ENCODE assay signal across 20 mouse cellular contexts in genomic region chr12:67223530-67223929, GRCm38 (mm10). TPM values are rescaled to one million over a fixed set of nuclear protein-coding genes. Genes with fewer than 3 reads are reported as not detected.
DNase-seq lines count a peak whose midpoint lies in the region; ATAC-seq and TF ChIP-seq lines count a peak whose summit lies in the region.
"Had no signal": no experiment of that assay in that cellular context is flagged by ENCODE, and none has a peak within 500 bp of the region (broad histone marks: within the 10 kb centered on the region; RNA-seq: fewer than 3 reads in every experiment).

No protein-coding gene starts in this region.

- no peak for ATAC-seq in forebrain, embryonic 14.5 days
- ATAC-seq in forebrain, embryonic 11.5 days (replicated peaks; ENCODE audit: low FRiP score), result no peak
- no peak for ATAC-seq in neural tube, embryonic 14.5 days (ENCODE audit: low read depth)
- no peak for ATAC-seq in CD4-positive, CD25-positive, alpha-beta regulatory T cell, adult 4 months

- TF ChIP-seq EP300 in ES-Bruce4 (IDR thresholded peaks at IDR 0.05; ENCODE audit: insufficient read depth, low read depth, low read length), result no peak

- H3K4me2 ChIP-seq in forebrain, embryonic 14.5 days (ENCODE audit: low read length), result no peak overlapping the region
- no peak overlapping the region for H3K4me2 ChIP-seq in forebrain, embryonic 11.5 days (ENCODE audit: low read depth, low read length, severe bottlenecking)
- peak overlapping the region; percentile 58 for H3K4me2 ChIP-seq in neural tube, embryonic 14.5 days (ENCODE audit: low read depth, low read length)
- H3K4me2 ChIP-seq: liver, embryonic 15.5 days had no signal

- peak; percentile 33 for DNase-seq in forebrain, embryonic 14.5 days (ENCODE audit: low spot score)
- no peak for DNase-seq in forebrain, embryonic 11.5 days (ENCODE audit: low spot score)
- DNase-seq in layer of hippocampus, adult 2 months (ENCODE audit: low spot score in 2 of 2), result no peak
- DNase-seq in layer of hippocampus, adult 18-20 months (ENCODE audit: low spot score in 2 of 2), result no peak
- no peak for DNase-seq in kidney, postnatal 25 days
- DNase-seq: cerebellum, adult 9-11 months; embryo, embryonic 11 days; gastrocnemius, postnatal 10 days; heart, adult 11 months; kidney, adult 8-10 months; kidney, postnatal 4 days; right cerebral cortex, postnatal 25 days; thymus, adult 18-20 months had no signal

- no peaks in the 10 kb centered on the region for H3K27me3 ChIP-seq in forebrain, embryonic 14.5 days (replicated peaks; ENCODE audit: control insufficient read depth, insufficient read depth, low read length)
- H3K27me3 ChIP-seq in forebrain, embryonic 11.5 days (ENCODE audit: control insufficient read depth, insufficient read depth, low read length), result no peaks in the 10 kb centered on the region
- H3K27me3 ChIP-seq in ES-Bruce4 (ENCODE audit: control insufficient read depth, insufficient read depth, low read length, poor library complexity, severe bottlenecking), result peaks cover 20% of the 10 kb centered on the region
- peaks cover 3% of the 10 kb centered on the region; the same call in 1 of the 2 replicates for H3K27me3 ChIP-seq in neural tube, embryonic 14.5 days (ENCODE audit: control insufficient read depth, insufficient read depth, low read length)
- H3K27me3 ChIP-seq: CH12.LX had no signal

- no peak overlapping the region for H3K27ac ChIP-seq in forebrain, embryonic 14.5 days (ENCODE audit: low read depth, low read length)
- no peak overlapping the region for H3K27ac ChIP-seq in forebrain, embryonic 11.5 days (ENCODE audit: low read depth, low read length)
- H3K27ac ChIP-seq in layer of hippocampus, adult 2 months, result no peak overlapping the region
- no peak overlapping the region for H3K27ac ChIP-seq in ES-Bruce4 (ENCODE audit: insufficient read depth, low read length)
- H3K27ac ChIP-seq in neural tube, embryonic 14.5 days (ENCODE audit: low read depth, low read length), result no peak overlapping the region
- H3K27ac ChIP-seq: limb, embryonic 15.5 days; liver, embryonic 15.5 days had no signal

- TF ChIP-seq POLR2A in ES-Bruce4 (IDR thresholded peaks at IDR 0.05; ENCODE audit: insufficient read depth, low read length), result no peak

- no peaks in the 10 kb centered on the region; the same call in 1 of the 2 replicates for H3K4me1 ChIP-seq in forebrain, embryonic 14.5 days (ENCODE audit: control insufficient read depth, insufficient read depth, low read length)
- H3K4me1 ChIP-seq in forebrain, embryonic 11.5 days (replicated peaks; ENCODE audit: control insufficient read depth, insufficient read depth, low read length), result no peaks in the 10 kb centered on the region; the same call in 1 of the 2 replicates
- no peaks in the 10 kb centered on the region for H3K4me1 ChIP-seq in ES-Bruce4 (ENCODE audit: control insufficient read depth, insufficient read depth, low read length)
- no peaks in the 10 kb centered on the region; the same call in 1 of the 2 replicates for H3K4me1 ChIP-seq in neural tube, embryonic 14.5 days (ENCODE audit: control insufficient read depth, insufficient read depth, low read length)
- H3K4me1 ChIP-seq: liver, embryonic 15.5 days had no signal

- no peak overlapping the region for H3K4me3 ChIP-seq in forebrain, embryonic 14.5 days (ENCODE audit: low read depth, low read length)
- no peak overlapping the region for H3K4me3 ChIP-seq in forebrain, embryonic 11.5 days (ENCODE audit: low read depth, low read length)
- H3K4me3 ChIP-seq in layer of hippocampus, adult 2 months, result no peak overlapping the region
- H3K4me3 ChIP-seq in ES-Bruce4 (ENCODE audit: low read depth, low read length), result no peak overlapping the region
- no peak overlapping the region for H3K4me3 ChIP-seq in neural tube, embryonic 14.5 days (ENCODE audit: low read depth, low read length)
- H3K4me3 ChIP-seq: liver, embryonic 15.5 days had no signal

- H3K9ac ChIP-seq in forebrain, embryonic 14.5 days (ENCODE audit: low read length), result no peak overlapping the region
- H3K9ac ChIP-seq in forebrain, embryonic 11.5 days (ENCODE audit: low read length), result no peak overlapping the region
- H3K9ac ChIP-seq in ES-Bruce4 (ENCODE audit: low read depth, poor library complexity, severe bottlenecking), result no peak overlapping the region
- H3K9ac ChIP-seq in neural tube, embryonic 14.5 days (replicated peaks; ENCODE audit: low read depth, low read length), result no peak overlapping the region
- H3K9ac ChIP-seq: heart, embryonic 12.5 days; limb, embryonic 15.5 days; liver, embryonic 15.5 days had no signal

- TF ChIP-seq CTCF in layer of hippocampus, adult 2 months (conservative IDR thresholded peaks at IDR 0.05), result peak; percentile 59
- TF ChIP-seq CTCF in ES-Bruce4 (IDR thresholded peaks at IDR 0.05; ENCODE audit: low read depth, low read length), result peak; percentile 4

- H3K9me3 ChIP-seq in forebrain, embryonic 14.5 days (replicated peaks; ENCODE audit: control insufficient read depth, low read length), result no peaks in the 10 kb centered on the region
- H3K9me3 ChIP-seq in forebrain, embryonic 11.5 days (ENCODE audit: control insufficient read depth, low read length), result no peaks in the 10 kb centered on the region
- H3K9me3 ChIP-seq in ES-Bruce4 (replicated peaks; ENCODE audit: control insufficient read depth, insufficient read depth, low read length, poor library complexity, severe bottlenecking), result no peaks in the 10 kb centered on the region
- no peaks in the 10 kb centered on the region for H3K9me3 ChIP-seq in neural tube, embryonic 14.5 days (ENCODE audit: control insufficient read depth, low read length)
- H3K9me3 ChIP-seq: heart, embryonic 12.5 days; limb, embryonic 15.5 days; liver, embryonic 15.5 days had no signal

- H3K36me3 ChIP-seq in forebrain, embryonic 14.5 days (ENCODE audit: control insufficient read depth, insufficient read depth, low read length), result no peaks in the 10 kb centered on the region
- no peaks in the 10 kb centered on the region for H3K36me3 ChIP-seq in forebrain, embryonic 11.5 days (ENCODE audit: control insufficient read depth, insufficient read depth, low read length)
- H3K36me3 ChIP-seq in ES-Bruce4 (ENCODE audit: control insufficient read depth, insufficient read depth, low read length, poor library complexity, severe bottlenecking), result no peaks in the 10 kb centered on the region
- H3K36me3 ChIP-seq in neural tube, embryonic 14.5 days (ENCODE audit: control insufficient read depth, insufficient read depth, low read length), result no peaks in the 10 kb centered on the region
- H3K36me3 ChIP-seq: heart, embryonic 12.5 days; limb, embryonic 15.5 days; liver, embryonic 15.5 days had no signal

- 57% methylated on average over 1 of the region's 1 CpGs for WGBS in forebrain, embryonic 14.5 days
- WGBS in forebrain, embryonic 11.5 days, result 45% methylated on average over 1 of the region's 1 CpGs
- WGBS in neural tube, embryonic 14.5 days, result 47% methylated on average over 1 of the region's 1 CpGs

RNA-seq across cellular contexts. Expression of gene Mdga2, which starts 1.2 kb away (rescaled TPM):
- polyA plus RNA-seq in forebrain, embryonic 14.5 days (2014; fragmentation: Nextera tagmentation; extraction: Ambion mirVana), result 8.7 and 14.7 TPM in 2 replicates
- 4.7 and 6.8 TPM in 2 replicates for polyA plus RNA-seq in forebrain, embryonic 11.5 days (2014; fragmentation: Nextera tagmentation; extraction: Ambion mirVana)
- total RNA-seq in layer of hippocampus, adult 2 months (2021), result 10 to 100 TPM; 51.0 to 54.5 TPM
- total RNA-seq in layer of hippocampus, adult 18-20 months (2021), result 10 to 100 TPM; 38.5 to 44.3 TPM
- polyA plus RNA-seq in ES-Bruce4 (2011; ENCODE audit: insufficient read depth, insufficient read length, low read depth, missing spikeins), result 0.15 TPM in 1 of 2 replicates, not detected in the other
- polyA plus RNA-seq in neural tube, embryonic 14.5 days (2014; fragmentation: Nextera tagmentation; extraction: Ambion mirVana), result 36.9 and 43.2 TPM in 2 replicates
- not detected for polyA plus RNA-seq in CD4-positive, CD25-positive, alpha-beta regulatory T cell, adult 4 months (2017; shearing (Covaris generic))
- total RNA-seq: CH12.LX had no signal
